ENCODE assay signal across 8 mouse cellular contexts in genomic region chr15:99651163-99651872, GRCm38 (mm10). TPM values are rescaled to one million over a fixed set of nuclear protein-coding genes. Genes with fewer than 3 reads are reported as not detected.
DNase-seq lines count a peak whose midpoint lies in the region; ATAC-seq lines count a peak whose summit lies in the region.

TSS of gene Racgap1 (minus strand) at chr15:99651656.

- H3K27ac ChIP-seq in heart, embryonic 10.5 days, result peak within 1 kb of the TSS; percentile 97
- H3K27ac ChIP-seq in kidney, embryonic 15.5 days, result peak within 1 kb of the TSS; percentile 58

- WGBS in heart, embryonic 10.5 days, result under 1% methylated on average over 67 of the region's 68 CpGs
- WGBS in kidney, embryonic 15.5 days, result under 1% methylated on average over 68 of the region's 68 CpGs

- peak; percentile 96 to 98 for DNase-seq in B cell, adult 2 months
- DNase-seq in brain, adult 2 months (ENCODE audit: low read depth, low spot score), result peak; percentile 98
- DNase-seq in heart, embryonic 10.5 days (ENCODE audit: low spot score), result peak; percentile 98
- peak; percentile 97 for DNase-seq in liver
- DNase-seq in spleen, postnatal 4 days (ENCODE audit: low spot score in 2 of 2), result peak; percentile 97 to 98

- H3K27me3 ChIP-seq in heart, embryonic 10.5 days (ENCODE audit: insufficient read depth, poor library complexity, severe bottlenecking), result peaks cover 30% of the 10 kb centered on the region
- peaks cover 38% of the 10 kb centered on the region for H3K27me3 ChIP-seq in kidney, embryonic 15.5 days

- no peaks in the 10 kb centered on the region for H3K36me3 ChIP-seq in heart, embryonic 10.5 days
- H3K36me3 ChIP-seq in kidney, embryonic 15.5 days, result no peaks in the 10 kb centered on the region

- H3K9ac ChIP-seq in kidney, embryonic 15.5 days, result peak within 1 kb of the TSS; percentile 92

- no peaks in the 10 kb centered on the region for H3K9me3 ChIP-seq in heart, embryonic 10.5 days
- no peaks in the 10 kb centered on the region for H3K9me3 ChIP-seq in kidney, embryonic 15.5 days (replicated peaks)

- H3K4me3 ChIP-seq in heart, embryonic 10.5 days, result peak within 1 kb of the TSS; percentile 96
- H3K4me3 ChIP-seq in kidney, embryonic 15.5 days (replicated peaks), result peak within 1 kb of the TSS; percentile 96

- H3K4me1 ChIP-seq in heart, embryonic 10.5 days, result peaks cover 64% of the 10 kb centered on the region
- peaks cover 49% of the 10 kb centered on the region for H3K4me1 ChIP-seq in kidney, embryonic 15.5 days

- H3K4me2 ChIP-seq in kidney, embryonic 15.5 days, result peak within 1 kb of the TSS; percentile 80

- peak; percentile 95 for ATAC-seq in erythroblast, adult 5-6 weeks (replicated peaks; ENCODE audit: low FRiP score, poor library complexity, severe bottlenecking)
- peak; percentile 96 for ATAC-seq in kidney, embryonic 15.5 days (replicated peaks; ENCODE audit: low FRiP score)
- peak; percentile 95 for ATAC-seq in monocyte, adult 5-6 weeks (replicated peaks; ENCODE audit: insufficient number of reproducible peaks, low FRiP score, low TSS enrichment, poor library complexity, severe bottlenecking)

RNA-seq across cellular contexts. Expression of gene Racgap1, which starts in this region (rescaled TPM):
- total RNA-seq in erythroblast, adult 5-6 weeks (2015; ENCODE audit: low replicate concordance), result 34.9 and 47.3 TPM in 2 replicates
- 39.6 and 46.4 TPM in 2 replicates for total RNA-seq in erythroblast, adult 5-6 weeks (2017; ENCODE audit: low replicate concordance)
- polyA plus RNA-seq in heart, embryonic 10.5 days (2016; fragmentation: Nextera tagmentation; extraction: Ambion mirVana), result 138 TPM in 2 replicates
- 141 and 147 TPM in 2 replicates for polyA plus RNA-seq in kidney, embryonic 15.5 days (2015; fragmentation: Nextera tagmentation; extraction: Ambion mirVana)
- total RNA-seq in monocyte, adult 5-6 weeks (2017), result 16.4 to 36.9 TPM (median 17.8 TPM) in 3 replicates

Comparison
In these comparisons a context has a peak if more than half of its experiments do, and no peak if none do; other contexts are left out.
1. Peak in every context shown above with its lines: DNase-seq, ATAC-seq, H3K4me3 ChIP-seq and H3K27ac ChIP-seq.